Mouse (Mus musculus) lung, postnatal 14 days (tissue): ENCODE data around the gene Ppm1h.
A peak's percentile ranks its signal among the peaks of the same experiment; 100 is the strongest.

Experiments
- DNase-seq: peaks from one replicate; pipeline ENCODE4 v3.0.0; 2021

Gene Ppm1h

DNA sequence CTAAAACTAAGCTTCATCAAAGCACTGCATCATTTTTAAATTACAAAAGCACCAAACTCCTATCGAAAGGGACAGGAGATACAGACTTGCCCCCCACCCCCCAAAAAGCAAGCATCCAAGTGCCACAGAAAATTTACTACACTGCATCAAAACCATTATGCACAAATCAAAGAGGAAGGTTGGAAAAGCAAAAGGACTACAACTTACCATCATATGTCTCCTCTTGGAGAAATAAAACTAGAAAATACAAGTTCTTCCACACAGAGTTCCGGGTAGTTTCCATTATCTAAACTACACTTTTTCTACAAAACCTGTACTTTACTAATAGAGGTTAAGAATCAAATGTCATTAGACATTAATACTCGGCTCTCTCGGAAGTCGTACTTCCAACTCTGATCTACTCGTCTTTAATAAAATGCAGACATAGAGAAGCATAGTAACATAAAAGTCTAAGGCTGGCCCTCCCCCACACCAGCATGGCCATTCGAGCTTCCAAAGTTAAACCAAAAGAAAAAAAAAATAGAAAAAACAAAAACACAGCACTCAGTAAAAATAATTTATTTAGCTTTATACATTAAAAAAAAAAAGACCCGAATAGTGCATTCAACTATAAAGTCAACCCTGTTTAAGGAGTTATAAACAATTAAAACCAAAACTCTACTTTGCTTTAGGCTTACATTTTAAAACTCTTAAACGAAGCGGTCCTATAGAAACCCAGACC is 306.1 kb downstream of the Ppm1h start:
- DNase-seq: no peak

DNA sequence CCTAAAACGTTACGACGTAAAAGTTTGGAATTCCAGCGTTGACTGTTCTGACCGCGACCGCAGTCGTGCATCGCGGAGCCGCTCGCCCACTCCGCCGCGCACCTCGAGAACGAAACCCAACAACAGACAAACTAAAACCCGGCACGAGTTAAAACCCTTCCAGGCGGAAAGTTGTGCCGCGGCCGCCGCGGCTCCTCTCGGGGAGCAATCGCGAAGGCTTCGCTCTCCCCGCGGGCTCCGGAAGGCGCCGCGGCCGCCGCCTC is 306.6 kb downstream of the Ppm1h start:
- DNase-seq: peak; percentile 57

DNA sequence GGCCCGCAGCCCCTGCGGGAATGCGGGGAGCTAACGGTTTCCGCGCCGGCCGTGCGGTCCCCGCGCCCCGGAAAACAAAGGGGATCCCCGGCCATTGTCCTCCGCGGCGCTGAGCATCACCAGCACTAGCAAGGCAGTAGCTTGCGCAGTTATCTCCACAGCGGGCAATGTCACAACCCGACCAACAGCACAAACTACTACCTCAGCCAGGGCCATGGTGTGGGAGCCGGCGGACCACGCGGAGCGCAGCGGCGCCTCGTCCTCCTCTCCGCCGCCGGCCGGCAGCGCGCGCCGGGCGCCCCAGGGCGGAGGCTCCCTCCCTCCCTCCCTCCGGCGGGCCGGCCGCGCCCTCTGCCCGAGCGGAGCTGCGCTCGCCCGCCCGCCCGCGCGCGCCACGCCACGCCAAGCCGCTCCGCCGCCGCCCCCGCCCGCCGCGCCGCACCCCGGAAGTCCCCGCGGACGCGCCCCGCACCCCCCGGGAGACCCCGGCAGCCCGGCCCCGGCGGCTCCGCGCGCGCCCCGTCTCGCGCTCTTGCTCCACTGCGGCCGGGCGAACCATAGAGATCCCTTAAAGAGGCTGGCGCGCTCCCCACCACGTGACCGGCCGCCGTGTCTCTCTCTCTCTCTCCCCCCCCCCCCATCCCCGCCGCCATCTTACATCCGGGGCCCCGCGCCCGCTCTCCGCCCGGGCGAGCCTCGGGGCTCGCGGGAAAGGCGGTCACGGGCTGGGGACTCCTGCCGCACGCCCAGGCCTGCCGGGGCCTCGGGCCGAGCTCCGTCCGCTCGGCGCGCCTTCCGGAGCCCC is 307.2 kb downstream of the Ppm1h start:
- peak; percentile 83 for DNase-seq

DNA sequence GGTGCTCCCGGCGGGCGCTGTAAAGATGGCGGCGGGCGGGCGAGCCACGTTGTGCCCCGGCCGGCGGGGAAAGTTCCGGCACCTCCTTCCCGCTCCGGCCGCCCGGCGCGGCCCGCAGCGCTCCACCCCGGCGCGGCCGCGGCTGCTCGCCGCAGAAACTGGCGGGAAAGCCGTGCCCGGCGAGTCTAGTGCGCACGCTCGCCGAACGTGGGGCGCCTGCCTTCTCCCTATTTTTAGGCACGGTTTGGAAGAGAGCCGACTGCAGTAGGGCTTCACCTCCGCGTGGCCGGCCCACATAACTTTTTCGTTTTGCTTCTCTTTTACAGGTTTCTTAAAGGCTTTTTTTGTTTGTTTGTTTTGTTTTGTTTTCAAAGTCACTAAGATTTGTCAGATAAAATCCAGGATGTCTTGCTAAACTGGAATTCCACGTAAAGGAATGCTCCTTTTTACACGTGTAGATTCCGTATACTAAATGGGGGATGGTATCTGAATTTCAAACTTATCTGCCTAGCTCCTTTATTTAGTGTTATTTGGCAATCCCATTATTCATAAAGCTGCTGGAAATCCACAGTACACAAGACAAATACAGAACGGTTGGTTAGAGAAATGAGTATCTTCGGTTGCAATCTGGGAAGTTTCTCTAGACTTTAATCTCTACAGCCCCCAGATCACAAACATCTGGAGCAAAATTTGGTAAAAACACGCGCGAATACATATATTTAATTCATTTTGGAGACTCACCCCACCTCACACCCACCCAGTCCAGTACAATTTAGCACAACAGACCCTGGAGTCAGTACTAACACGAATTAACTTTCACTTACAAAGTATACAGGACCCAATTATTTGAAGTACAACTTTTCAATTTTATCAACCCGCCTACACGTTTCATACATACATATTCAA is 308.0 kb downstream of the Ppm1h start:
- DNase-seq: peak; percentile 80

- peak; percentile 44 for DNase-seq
These were observed 309.1 kb downstream of the Ppm1h start for GRCm38 (mm10) chr10:122987671-122988128.

GRCm38 (mm10) chr10:122988372-122988771 is 309.8 kb downstream of the Ppm1h start:
- no peak for DNase-seq

GRCm38 (mm10) chr10:122989916-122990315 is 311.4 kb downstream of the Ppm1h start:
- no peak for DNase-seq

DNA sequence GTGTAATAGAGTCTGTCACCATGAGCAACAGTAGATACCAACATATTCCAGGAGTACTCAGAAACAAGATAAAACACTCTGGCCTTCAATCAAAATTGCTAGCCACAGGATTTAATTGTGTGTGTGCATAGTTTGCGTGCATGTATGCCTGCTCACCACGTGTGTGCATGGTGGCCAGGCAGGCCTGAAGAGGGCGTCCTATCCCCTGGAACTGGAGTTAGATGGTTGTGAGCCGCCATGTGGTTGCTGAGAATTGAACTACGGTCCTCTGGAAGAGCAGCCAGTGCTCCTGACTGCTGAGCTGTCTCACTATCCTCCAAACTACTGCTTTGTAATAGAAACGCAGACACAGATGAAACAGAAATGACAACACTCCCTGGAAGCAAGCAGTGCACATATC is 312.0 kb downstream of the Ppm1h start:
- DNase-seq: no peak

GRCm38 (mm10) chr10:122991053-122991452 is 312.5 kb downstream of the Ppm1h start:
- DNase-seq: no peak

- DNase-seq: no peak
These were observed 313.1 kb downstream of the Ppm1h start for GRCm38 (mm10) chr10:122991648-122992047.

DNA sequence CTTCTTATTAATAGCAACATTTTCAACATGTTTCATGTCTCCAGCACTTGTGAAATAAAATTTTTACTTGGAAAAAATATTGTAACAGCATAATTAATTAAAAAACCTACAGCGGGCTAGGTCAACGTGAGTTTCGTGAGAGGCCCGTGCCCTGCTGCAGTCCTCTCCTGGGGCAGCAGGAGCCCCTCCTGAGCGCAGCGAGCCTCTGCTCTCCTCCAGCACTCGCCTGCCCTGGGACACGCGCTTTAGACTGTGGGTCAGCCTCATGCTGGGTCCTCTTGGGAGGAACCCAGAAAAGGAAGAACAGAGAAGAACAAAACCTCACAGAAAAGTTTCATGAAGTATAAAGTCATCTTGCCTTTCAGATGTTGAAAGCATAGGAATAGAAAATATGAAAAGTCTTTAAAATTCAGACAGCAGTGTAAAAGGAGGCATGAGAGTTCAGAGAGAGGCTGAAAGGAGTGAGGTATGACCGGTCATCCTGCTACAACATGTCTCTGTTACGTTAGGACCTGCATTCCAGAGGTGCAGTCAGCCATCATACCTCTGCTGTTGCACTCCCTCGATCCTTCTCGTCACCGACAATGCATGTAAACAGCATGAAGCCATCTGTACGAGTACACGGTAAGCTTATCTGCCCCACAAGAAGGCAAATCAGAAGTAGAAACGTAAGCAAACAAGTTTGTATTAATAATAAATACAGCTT is 316.0 kb downstream of the Ppm1h start:
- no peak for DNase-seq
